Mouse (Mus musculus) C2C12 (cell line): ENCODE results near the gene 4930404H24Rik. TPM values are rescaled to one million over a fixed set of nuclear protein-coding genes. Genes with fewer than 3 reads are reported as not detected.

ENCODE experiments used
- H3K27me3 ChIP-seq: one replicate; pipeline ENCODE4 v1.6.1; 2011; ENCODE audit not compliant: control insufficient read depth, insufficient read depth, insufficient read length
- H3K36me3 ChIP-seq: one replicate; pipeline ENCODE4 v1.6.1; 2011; ENCODE audit not compliant: control insufficient read depth, insufficient read depth
- H3K4me3 ChIP-seq: one replicate; pipeline ENCODE4 v1.5.1; 2011; ENCODE audit warnings: mild to moderate bottlenecking, control low read depth; ENCODE audit not compliant: poor library complexity, insufficient read depth, severe bottlenecking
- H3K79me2 ChIP-seq: one replicate; pipeline ENCODE4 v1.6.1; 2011; ENCODE audit not compliant: control insufficient read depth, insufficient read depth
- H3K79me3 ChIP-seq: one replicate; pipeline ENCODE4 v1.6.1; 2011; ENCODE audit warnings: low read depth, control low read depth
- H3ac ChIP-seq: one replicate; pipeline ENCODE3; 2011; ENCODE audit warnings: low read depth; ENCODE audit not compliant: control insufficient read depth, insufficient read length
- CEBPB ChIP-seq: IDR thresholded peaks from one replicate; pipeline ENCODE4 v1.6.1; 2011; ENCODE audit warnings: low read depth, mild to moderate bottlenecking, control low read depth, moderate library complexity
- CTCF ChIP-seq: IDR thresholded peaks from one replicate; pipeline ENCODE4 v1.5.1; 2011; ENCODE audit not compliant: control insufficient read depth, insufficient read depth, insufficient read length
- FOSL1 ChIP-seq: IDR thresholded peaks from one replicate; pipeline ENCODE4 v1.8.0; 2011; ENCODE audit warnings: mild to moderate bottlenecking, low read length; ENCODE audit not compliant: poor library complexity, insufficient read depth, severe bottlenecking
- MAX ChIP-seq: IDR thresholded peaks from one replicate; pipeline ENCODE4 v1.6.1; 2011; ENCODE audit warnings: mild to moderate bottlenecking, control low read depth
- MYOD1 ChIP-seq: IDR thresholded peaks from one replicate; pipeline ENCODE4 v1.6.1; 2011; ENCODE audit warnings: low read depth; ENCODE audit not compliant: control insufficient read depth, insufficient read length
- MYOG ChIP-seq: IDR thresholded peaks from one replicate; pipeline ENCODE4 v1.6.1; 2011; ENCODE audit not compliant: control insufficient read depth, insufficient read length; ENCODE audit errors: extremely low read depth
- USF1 ChIP-seq: IDR thresholded peaks from one replicate; pipeline ENCODE4 v1.6.1; 2011; ENCODE audit warnings: low read depth, mild to moderate bottlenecking, control low read depth, moderate library complexity
- polyA plus RNA-seq: library from polyadenylated mRNA; unstranded; fragments of >200 nt; fragmentation: generic; extraction: Trizol; gene quantifications from one replicate; pipeline ENCODE4 v1.2.1, GENCODE M21; 2012; ENCODE audit warnings: missing spikeins

4930404H24Rik gene
- polyA plus RNA-seq, 1 experiment, result not detected

DNA sequence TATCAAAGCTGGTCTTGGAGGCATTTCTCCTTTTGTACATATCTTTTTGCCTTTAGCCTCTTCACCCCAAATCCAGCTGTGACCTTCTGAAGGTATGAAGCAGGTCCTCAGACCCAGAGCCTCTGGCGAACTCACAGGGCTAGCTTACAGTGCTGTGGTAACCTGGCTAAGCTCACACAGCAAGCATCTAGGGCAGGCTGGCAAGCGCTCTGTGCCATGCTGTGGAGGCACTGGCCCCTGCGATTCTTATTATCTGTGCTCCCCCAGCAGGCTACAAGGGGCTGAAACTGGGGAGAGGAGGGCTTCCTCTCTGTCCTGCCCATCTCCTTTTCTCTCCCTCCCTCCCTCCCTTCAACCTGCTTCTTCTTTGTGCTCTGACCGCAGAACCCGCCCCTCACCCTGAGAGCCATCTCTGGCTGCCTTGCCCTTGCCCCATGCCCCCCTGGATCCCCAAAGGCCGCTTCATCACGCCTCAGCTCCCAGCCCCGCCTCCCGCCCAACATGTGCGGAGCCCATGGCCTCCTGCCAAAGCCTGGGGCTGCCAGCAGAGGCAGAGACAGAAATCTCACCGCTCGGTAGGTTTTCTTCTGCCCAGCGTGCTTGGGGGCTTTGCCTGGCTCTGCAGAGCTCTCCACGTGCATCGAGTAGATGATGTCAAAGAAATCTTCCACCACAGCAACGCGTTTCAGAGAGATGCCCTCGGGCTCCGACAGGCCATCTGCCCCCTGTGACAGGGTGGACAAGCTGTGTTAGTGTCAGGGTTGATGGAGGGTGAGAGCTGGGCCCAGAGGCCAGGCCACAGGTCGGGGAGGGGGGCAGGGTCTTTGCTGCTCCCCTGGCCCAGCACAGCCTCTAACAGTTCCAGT, 9.2 kb upstream of the 4930404H24Rik start:
- Histone ChIP-seq H3K79me3 (no peaks in the 10 kb centered on the region), H3K36me3 (no peaks in the 10 kb centered on the region), H3K27me3 (peaks cover 30% of the 10 kb centered on the region), H3ac (no peak overlapping the region), H3K4me3 (no peak overlapping the region), H3K79me2 (no peaks in the 10 kb centered on the region)
- TF ChIP-seq CEBPB, result no peak
- no peak for TF ChIP-seq MAX
- TF ChIP-seq MYOD1, result no peak
- no peak for TF ChIP-seq MYOG
- TF ChIP-seq CTCF, result no peak
- no peak for TF ChIP-seq USF1
- no peak for TF ChIP-seq FOSL1

DNA sequence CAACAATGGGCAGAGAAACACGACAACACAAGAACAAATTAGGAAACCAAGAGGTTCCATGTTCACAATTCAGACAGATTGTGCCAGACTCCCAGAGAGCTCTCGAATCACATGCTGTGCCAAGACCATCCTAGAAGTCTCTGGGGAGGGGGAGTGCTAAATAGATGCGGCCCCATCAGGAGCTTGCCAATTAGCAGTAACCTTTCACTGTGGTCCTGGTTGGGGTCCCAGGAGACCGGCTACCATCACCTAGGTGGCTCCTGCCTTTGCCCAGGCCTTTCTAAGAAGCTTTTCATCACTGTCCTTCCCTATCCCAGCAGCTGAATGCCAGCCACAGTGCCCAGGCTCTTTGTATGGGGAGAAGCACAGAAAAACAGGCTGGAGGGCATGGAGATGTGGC, 8.5 kb upstream of the 4930404H24Rik start:
- Histone ChIP-seq H3K79me2 (no peaks in the 10 kb centered on the region), H3ac (no peak overlapping the region), H3K36me3 (no peaks in the 10 kb centered on the region), H3K27me3 (peaks cover 30% of the 10 kb centered on the region), H3K4me3 (no peak overlapping the region), H3K79me3 (no peaks in the 10 kb centered on the region)
- no peak for TF ChIP-seq CTCF

DNA sequence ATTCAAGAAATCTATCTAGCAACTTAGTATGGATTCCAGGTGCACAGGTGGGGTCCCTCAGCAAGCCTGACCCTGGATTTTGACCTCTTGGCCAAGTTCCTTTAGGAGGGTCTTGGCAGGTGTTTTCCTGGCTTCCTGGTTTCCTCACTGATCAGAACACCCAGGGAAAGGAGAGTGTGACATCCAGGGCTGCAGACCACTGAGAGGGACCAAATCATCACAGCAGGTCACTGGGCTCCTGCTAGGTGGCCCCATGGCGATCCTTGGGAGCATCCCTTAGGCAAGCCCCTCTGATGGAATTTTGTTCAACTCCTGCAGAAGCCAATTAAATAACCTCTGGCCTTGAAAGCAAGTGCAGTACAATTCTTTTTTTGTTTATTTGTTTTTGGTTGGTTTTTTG, 2.5 kb upstream of the 4930404H24Rik start:
- no peak for TF ChIP-seq CTCF
- TF ChIP-seq MYOG, result no peak
- no peak for TF ChIP-seq FOSL1
- TF ChIP-seq USF1, result no peak
- TF ChIP-seq MAX, result no peak
- TF ChIP-seq CEBPB, result no peak
- TF ChIP-seq MYOD1, result no peak

DNA sequence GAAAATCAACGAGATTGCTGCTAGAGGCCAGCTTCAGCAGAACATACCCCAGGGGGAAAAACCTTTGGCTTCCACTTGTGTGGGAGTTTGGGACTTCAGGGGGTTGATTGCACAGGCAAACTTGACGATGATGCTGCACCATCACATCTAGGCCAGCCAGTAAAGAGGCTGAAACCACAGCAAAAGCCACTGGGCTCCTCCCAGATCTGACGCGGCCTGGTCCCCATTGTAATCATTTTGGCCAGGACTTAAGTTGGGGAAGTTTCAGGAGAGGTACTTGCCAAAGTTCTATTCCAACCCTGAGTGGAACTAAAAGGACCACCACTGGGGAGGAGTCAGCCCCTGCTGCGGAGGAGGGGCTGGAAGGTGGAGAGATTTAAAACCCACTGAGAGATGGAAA, 1.6 kb upstream of the 4930404H24Rik start:
- TF ChIP-seq USF1 (no peak), MYOD1 (no peak), CTCF (no peak), MYOG (no peak), MAX (no peak), FOSL1 (no peak), CEBPB (no peak)
- Histone ChIP-seq H3ac (no peak overlapping the region), H3K27me3 (peaks cover 6% of the 10 kb centered on the region), H3K4me3 (no peak overlapping the region), H3K79me3 (no peaks in the 10 kb centered on the region), H3K36me3 (no peaks in the 10 kb centered on the region), H3K79me2 (no peaks in the 10 kb centered on the region)

More for the DNA sequence above, 2.5 kb upstream of the 4930404H24Rik start:
- Histone ChIP-seq H3K36me3 (no peaks in the 10 kb centered on the region), H3K4me3 (no peak overlapping the region), H3K79me2 (no peaks in the 10 kb centered on the region), H3ac (no peak overlapping the region), H3K27me3 (peaks cover 11% of the 10 kb centered on the region), H3K79me3 (no peaks in the 10 kb centered on the region)

DNA sequence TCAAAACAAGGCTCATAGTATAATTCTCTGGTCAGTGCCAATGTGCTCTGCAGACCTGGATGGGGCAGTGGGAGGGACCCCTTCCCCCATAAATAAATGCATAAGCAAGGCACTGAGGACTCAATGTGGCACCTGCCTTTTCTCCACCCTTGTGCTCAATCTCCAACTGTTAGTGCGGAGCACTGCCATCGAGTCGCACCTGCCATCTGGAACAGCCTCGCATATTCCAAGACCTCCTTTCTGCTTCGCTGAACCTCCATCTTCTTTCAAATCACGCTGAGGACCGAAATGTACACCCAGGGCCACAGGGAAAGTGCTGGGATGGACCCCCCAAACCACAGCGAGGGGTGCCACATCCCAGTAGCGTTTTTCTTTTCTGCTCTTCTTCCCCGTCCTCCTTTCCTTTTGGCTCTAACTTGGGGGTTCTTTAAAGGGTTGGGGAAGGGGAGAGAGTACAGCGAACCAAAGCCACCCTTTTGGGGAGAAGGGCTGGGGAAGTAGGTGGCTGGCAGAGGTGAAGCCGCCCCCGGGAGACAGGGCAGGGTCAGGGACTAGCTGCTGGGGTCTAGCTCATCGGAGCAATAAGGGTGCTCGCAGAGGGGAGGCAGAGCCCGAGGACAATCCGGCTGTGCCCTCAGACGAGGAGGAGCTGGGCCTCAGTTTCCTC, 945 bp upstream of the 4930404H24Rik start:
- no peak for TF ChIP-seq CTCF
- TF ChIP-seq MYOD1, result no peak
- TF ChIP-seq MYOG, result no peak
- TF ChIP-seq FOSL1, result no peak
- no peak for TF ChIP-seq CEBPB
- no peak for TF ChIP-seq MAX
- no peak for TF ChIP-seq USF1
- no peaks in the 10 kb centered on the region for H3K36me3 ChIP-seq
- no peaks in the 10 kb centered on the region for H3K79me3 ChIP-seq
- H3K4me3 ChIP-seq, result no peak overlapping the region
- H3ac ChIP-seq, result no peak overlapping the region
- no peaks in the 10 kb centered on the region for H3K79me2 ChIP-seq
- peaks cover 6% of the 10 kb centered on the region for H3K27me3 ChIP-seq

DNA sequence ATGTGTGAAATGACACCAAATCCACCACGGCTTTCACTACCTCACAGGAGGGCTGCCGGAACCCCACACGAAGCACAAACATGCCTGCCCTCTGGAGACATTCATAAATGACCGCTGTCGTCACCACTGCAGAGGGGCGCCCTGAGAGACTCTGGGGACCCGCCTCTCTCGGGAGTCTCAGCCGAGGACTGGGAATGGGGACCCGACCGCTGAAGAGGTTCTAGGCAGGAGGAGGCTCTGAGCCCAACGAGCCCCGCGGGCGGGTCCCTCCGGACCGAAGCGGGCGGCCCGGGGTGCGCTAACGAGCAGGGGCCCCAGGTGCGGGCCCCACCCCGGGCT, 442 bp upstream of the 4930404H24Rik start:
- Histone ChIP-seq H3ac (no peak overlapping the region), H3K27me3 (peaks cover 6% of the 10 kb centered on the region), H3K79me2 (no peaks in the 10 kb centered on the region), H3K36me3 (no peaks in the 10 kb centered on the region), H3K79me3 (no peaks in the 10 kb centered on the region), H3K4me3 (no peak overlapping the region)
- no peak for TF ChIP-seq CEBPB
- no peak for TF ChIP-seq MYOD1
- TF ChIP-seq FOSL1, result no peak
- TF ChIP-seq CTCF, result no peak
- no peak for TF ChIP-seq MAX
- TF ChIP-seq MYOG, result no peak
